Mouse (Mus musculus) adipocyte (in vitro differentiated cells): ENCODE measurements around the gene Olfr1308.

Source experiments
- DNase-seq: peaks from one replicate; pipeline ENCODE4 v3.0.0-alpha.2; 2016; ENCODE audit warnings: low spot score

The Olfr1308 gene

DNA sequence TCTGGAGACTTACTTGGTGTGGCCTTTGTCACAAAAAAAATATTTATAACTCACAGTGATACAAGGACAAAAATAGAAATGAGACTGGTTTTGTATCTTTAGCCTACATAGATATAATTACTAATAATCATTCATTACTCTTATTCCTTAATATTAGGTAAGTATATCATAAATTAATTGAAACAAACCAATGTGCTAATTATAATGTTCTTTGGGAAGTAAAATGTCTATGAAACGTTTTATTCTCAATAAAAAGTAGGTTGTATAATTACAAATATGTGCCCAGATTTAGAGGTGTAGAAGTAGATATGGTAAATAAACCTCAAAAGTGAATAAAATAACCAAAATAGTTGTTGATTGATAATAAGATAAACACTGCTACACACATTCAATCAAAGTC lies at the start of gene Olfr1308:
Olfr1308 (minus strand) TSS at position 101 of the 400 bp plus-strand sequence.
- no peak for DNase-seq

DNA sequence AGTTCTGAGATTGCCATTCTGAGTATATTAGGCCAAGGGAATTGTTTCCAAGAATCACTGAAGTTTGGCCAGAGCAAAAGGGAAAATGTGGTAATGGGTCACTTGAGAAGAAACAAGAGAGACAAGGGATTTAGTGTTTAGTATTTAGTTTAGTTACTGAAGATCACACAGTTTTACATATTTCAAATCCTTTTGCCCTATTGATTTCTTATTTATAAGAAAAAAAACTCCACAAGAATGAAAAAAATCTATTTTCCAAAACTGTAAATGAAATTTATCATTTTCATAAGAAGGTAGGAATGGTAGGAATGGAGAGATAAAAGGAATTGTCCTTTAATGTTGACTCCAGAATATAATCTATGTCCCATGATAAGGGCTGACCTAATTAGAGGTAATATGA lies 47.9 kb upstream of the Olfr1308 start, which contains the start of gene Olfr1310:
Olfr1310 (minus strand) TSS at position 101 of the 400 bp plus-strand sequence.
- DNase-seq: no peak

DNA sequence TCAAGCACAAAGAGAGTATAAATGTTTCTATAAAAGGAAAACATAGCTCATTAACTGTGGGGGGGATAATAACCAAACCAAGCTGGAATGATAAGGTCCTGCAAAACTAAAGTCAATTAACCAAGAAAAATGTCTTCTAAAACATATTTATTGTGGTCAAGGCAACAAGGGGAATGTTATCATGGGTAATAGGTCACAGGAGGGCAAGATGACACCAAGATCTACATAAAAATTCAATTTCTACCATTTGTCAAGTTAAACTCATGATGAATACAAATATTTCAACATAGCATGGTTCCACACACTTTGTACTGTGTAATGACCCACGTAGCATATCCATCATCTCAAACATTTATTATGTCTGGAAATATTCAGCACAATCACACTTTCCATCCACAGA lies 25.4 kb upstream of the Olfr1308 start, which contains the start of gene Olfr1309:
Olfr1309 (minus strand) TSS at position 101 of the 400 bp plus-strand sequence.
- no peak for DNase-seq

DNA sequence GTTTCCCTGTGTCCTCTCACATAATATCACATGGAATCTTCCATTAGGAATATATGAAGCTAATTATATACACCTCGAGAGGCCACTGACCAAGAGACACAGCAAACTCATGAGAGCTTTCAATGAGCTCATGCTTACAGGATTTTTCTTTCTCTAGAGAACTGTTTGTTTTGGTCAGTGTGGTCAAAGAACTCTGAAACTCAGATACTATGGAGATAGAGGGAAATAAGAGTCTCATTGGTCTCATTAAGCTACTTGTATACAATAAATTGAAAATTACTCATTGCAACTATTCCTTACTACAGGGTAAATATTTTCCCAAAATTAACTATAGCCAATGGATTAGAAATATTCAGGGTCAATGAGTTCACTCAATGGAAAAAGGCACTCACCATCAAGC lies 15.4 kb downstream of the Olfr1308 start, which contains the start of gene Olfr1307:
Olfr1307 (minus strand) TSS at position 101 of the 400 bp plus-strand sequence.
- no peak for DNase-seq

DNA sequence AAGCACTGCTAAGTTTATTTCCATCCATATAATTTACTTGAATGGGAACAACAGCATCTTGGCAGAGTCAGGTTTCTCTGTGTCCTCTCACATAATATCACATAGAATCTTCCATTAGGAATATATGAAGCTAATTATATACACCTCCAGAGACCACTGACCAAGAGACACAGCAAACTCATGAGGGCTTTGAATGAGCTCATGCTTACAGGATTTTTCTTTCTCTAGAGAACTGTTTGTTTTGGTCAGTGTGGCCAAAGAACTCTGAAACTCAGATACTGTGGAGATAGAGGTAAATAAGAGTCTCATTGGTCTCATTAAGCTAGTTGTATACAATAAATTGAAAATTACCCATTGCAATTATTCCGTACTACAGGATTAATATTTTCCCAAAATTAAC lies 48.6 kb downstream of the Olfr1308 start, which contains the start of gene Olfr1306:
Olfr1306 (minus strand) TSS at position 101 of the 400 bp plus-strand sequence.
- no peak for DNase-seq
